Mouse (Mus musculus): ENCODE results near the gene Thra.

Thra gene

DNA sequence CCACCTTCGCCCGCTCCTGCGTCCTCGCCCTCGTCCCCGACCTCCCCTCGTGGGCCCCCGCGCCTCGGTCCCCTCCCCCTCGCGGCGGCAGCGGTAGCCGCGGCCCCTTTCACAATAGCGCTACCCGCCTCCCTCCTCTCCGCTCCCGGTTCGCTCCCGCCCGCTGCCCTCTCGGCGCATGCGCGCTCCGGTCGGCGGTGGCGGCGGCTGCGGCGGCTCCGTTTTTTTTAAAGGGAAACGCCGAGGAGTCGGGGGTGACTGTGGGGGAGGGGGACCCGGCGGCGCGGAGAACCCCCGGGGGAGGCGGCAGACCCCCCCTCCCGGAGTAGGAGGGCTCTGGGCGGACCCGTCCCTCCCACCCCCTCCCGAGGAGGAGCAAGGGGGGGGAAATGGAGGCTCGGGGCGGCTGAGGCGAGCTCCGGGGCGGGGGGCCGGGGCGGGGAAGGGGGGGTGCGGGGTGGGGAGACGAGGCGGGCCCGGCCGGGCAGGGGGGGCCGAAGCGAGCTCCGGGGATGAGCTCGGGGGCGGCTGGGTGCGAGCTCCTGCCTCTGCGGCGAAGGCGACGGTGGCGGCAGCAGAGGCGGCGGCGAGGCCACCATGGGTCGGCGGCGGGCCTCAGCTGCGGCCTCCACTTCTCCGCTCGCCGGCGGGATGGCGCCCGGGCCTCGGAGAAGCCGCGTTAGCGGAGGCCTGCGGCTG is 54.7 kb downstream of the Thra start, which contains the start of gene Msl1:
Gene Msl1, plus strand, starts transcription at position 502 of the 699 bp plus-strand sequence.
- no peak for DNase-seq (ENCODE audit: extremely low read depth, low read depth)

- DNase-seq (ENCODE audit: extremely low read depth, low read depth), result no peak
Observed at GRCm38 (mm10) chr11:98795714-98796514, 55.5 kb downstream of the Thra start.

DNA sequence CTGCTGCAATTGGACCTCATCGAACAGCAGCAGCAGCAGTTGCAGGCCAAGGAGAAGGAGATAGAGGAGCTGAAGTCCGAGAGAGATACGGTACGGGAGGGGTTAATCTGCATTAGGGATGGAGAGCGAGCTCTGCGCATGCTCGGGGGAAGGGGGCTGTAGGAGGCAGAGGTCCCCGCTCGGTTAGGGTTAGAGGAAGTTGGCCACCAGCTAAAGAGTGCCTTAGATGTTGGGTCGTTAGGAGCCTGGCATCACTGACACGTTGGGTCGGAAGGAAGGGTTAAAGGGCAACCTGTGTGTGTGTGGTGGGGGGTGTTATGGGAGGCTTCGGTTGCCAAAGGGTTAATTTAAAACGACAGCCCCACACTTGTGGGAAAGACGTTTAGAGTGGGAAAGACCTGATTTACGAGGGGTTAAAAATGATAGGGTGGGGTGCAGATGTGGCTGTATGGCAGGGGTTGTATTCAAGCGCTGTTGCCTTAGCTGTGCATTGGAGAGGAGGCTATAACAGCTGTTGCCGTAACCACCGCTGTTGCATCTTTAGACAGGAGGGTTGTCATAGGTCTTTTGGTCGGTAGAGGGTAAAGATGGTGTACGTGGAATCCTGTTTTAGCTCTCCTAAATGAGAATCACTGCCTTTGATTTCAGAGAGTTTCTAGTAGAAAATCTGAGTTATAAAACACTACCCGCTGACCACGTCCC is 56.2 kb downstream of the Thra start:
- peak; percentile 74 for DNase-seq (ENCODE audit: extremely low read depth, low read depth)

GRCm38 (mm10) chr11:98797306-98797705 is 56.9 kb downstream of the Thra start:
- DNase-seq (ENCODE audit: extremely low read depth, low read depth), result no peak

- DNase-seq (ENCODE audit: extremely low read depth, low read depth), result no peak
Observed at GRCm38 (mm10) chr11:98797909-98798308, 57.5 kb downstream of the Thra start.

DNA sequence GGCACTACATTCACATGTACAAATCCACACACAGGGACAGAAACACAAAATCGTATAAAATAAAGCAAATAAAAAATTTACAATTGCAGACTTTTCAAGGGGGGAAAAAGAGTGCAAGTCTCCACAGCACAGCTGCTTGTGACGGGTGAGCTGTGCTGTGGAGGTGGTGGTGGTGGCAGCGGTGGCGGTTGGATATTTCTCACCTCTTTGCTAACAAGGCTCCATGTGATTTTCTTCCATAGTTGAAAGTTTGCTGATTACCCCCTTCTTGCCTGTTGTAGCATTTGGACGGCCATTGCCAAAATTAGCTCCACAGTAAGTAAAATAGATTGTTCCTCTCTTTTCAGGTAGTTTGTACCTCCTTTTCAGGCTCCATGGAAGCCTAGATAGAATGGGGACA is 64.2 kb downstream of the Thra start, which contains the start of gene Casc3:
Gene Casc3, plus strand, starts transcription at position 301 of the 400 bp plus-strand sequence.
- no peak for DNase-seq (ENCODE audit: extremely low read depth, low read depth)

- no peak for DNase-seq (ENCODE audit: extremely low read depth, low read depth)
Observed at GRCm38 (mm10) chr11:98808417-98808816, 68.0 kb downstream of the Thra start.

- peak; percentile 87 for DNase-seq (ENCODE audit: extremely low read depth, low read depth)
Observed at GRCm38 (mm10) chr11:98809457-98810290, 69.2 kb downstream of the Thra start.

DNA sequence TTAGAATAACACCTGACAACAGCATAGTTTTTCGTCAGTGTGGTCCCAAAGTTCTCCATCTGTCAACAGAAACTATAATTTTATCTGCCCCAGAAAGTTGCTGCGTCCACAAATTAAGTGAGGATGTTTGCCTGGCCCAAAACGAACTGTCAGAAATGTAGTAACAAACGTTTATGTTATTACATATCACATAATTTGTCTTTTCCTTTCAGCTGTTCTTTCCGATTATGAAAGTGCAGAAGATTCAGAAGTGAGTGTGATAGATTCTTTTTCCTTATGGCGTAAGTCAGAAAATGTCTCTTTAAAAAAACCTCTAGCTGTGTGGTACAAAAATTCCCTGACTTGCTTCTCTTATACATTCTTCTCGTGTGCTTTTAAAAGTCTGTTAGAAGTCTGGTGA is 70.2 kb downstream of the Thra start:
- no peak for DNase-seq (ENCODE audit: extremely low read depth, low read depth)

DNA sequence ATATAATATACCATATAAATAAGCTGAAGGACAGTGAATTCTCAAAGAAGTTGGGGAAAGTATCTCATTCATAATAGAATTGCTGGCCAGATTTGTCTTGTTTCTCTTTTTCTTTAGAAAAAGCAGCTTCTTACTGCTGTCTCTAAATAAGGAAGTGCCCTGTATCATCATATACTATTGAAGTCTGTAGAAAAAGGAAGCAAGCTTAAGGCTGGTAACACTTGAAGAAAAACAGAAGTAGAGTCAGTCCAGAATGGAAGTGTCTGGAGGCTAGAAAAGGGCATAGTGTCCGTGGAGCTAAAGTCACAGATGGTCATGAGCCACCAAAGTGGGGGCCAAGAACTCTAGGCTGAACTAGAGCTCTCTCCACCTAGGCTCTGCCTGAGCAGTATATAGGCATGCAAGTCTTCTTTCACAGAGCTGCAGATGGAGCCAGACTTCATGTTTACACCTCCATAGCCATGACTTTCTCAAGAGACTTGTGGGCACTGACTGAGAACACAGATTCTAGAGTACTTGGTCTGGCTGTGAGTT is 76.3 kb downstream of the Thra start:
- peak; percentile 75 for DNase-seq (ENCODE audit: extremely low read depth, low read depth)
